Mouse (Mus musculus) stomach, embryonic 16.5 days (tissue): ENCODE measurements around the gene Ttc19. TPM values are rescaled to one million over a fixed set of nuclear protein-coding genes. Genes with fewer than 3 reads are reported as not detected.
"Not testable (repeated sequence)": the region's sequence is repeated elsewhere in the genome, so short reads cannot be mapped to it uniquely, and the experiment has no call there.

Experiments used
- ATAC-seq: fragments of 200-750 bp; cut with Nextera tagmentation; 2 replicates; pipeline ENCODE4 v1.8.0; 2017; ENCODE audit warnings: moderate number of reproducible peaks, moderate TSS enrichment; ENCODE audit not compliant: insufficient read depth, low FRiP score
- H3K27ac ChIP-seq: fragments of 300-500 bp; sonication (generic); 2 replicates; pipeline ENCODE4 v1.5.1; 2014; ENCODE audit warnings: low read length
- H3K27me3 ChIP-seq: fragments of 300-500 bp; sonication (generic); 2 replicates; pipeline ENCODE4 v1.6.1; 2014; ENCODE audit warnings: low read length, control low read depth, mixed read lengths; ENCODE audit not compliant: control insufficient read depth, insufficient read depth
- H3K36me3 ChIP-seq: fragments of 300-500 bp; sonication (generic); 2 replicates; pipeline ENCODE4 v1.6.1; 2014; ENCODE audit warnings: low read length; ENCODE audit not compliant: control insufficient read depth, insufficient read depth
- H3K4me1 ChIP-seq: fragments of 300-500 bp; sonication (generic); 2 replicates; pipeline ENCODE4 v1.6.1; 2014; ENCODE audit warnings: low read length, control low read depth, mixed read lengths; ENCODE audit not compliant: control insufficient read depth, insufficient read depth
- H3K4me2 ChIP-seq: fragments of 300-500 bp; sonication (generic); 2 replicates; pipeline ENCODE4 v1.6.1; 2014; ENCODE audit warnings: low read depth, low read length, mixed read lengths
- H3K4me3 ChIP-seq: fragments of 300-500 bp; sonication (generic); replicated peaks from 2 replicates; pipeline ENCODE4 v1.5.1; 2014; ENCODE audit warnings: mild to moderate bottlenecking, low read length
- H3K9ac ChIP-seq: fragments of 300-500 bp; sonication (generic); 2 replicates; pipeline ENCODE4 v1.6.1; 2014; ENCODE audit warnings: low read length
- H3K9me3 ChIP-seq: fragments of 300-500 bp; sonication (generic); replicated peaks from 2 replicates; pipeline ENCODE4 v1.6.1; 2016; ENCODE audit warnings: low read length, control low read depth; ENCODE audit not compliant: control insufficient read depth
- WGBS: fragments of 180-500 bp; shearing (Covaris S2); extraction: QIAGEN DNeasy Blood & Tissue Kit; methylation state at CpG from one replicate; pipeline ENCODE4 v1.1.7; 2014; 5-methylcytosine and 5-hydroxymethylcytosine counted together
- polyA plus RNA-seq: library from polyadenylated mRNA; unstranded; fragments of >200 nt; fragmentation: Nextera tagmentation; extraction: Ambion mirVana; gene quantifications from 2 replicates; pipeline ENCODE4 v1.2.1, GENCODE M21; 2015

Gene Ttc19
- polyA plus RNA-seq, 1 experiment from 2014 or later: 14.9 TPM

GRCm38 (mm10) chr11:62270851-62271250 is 10.4 kb upstream of the Ttc19 start:
- Histone ChIP-seq H3K4me1 (no peaks in the 10 kb centered on the region; the same call in 1 of the 2 replicates), H3K27me3 (no peaks in the 10 kb centered on the region), H3K4me3 (no peak overlapping the region), H3K27ac (no peak overlapping the region), H3K9me3 (no peaks in the 10 kb centered on the region), H3K36me3 (no peaks in the 10 kb centered on the region), H3K4me2 (no peak overlapping the region), H3K9ac (no peak overlapping the region)
- no peak for ATAC-seq
- WGBS: 46% methylated on average over 5 of the region's 5 CpGs

GRCm38 (mm10) chr11:62277086-62277485 is 4.2 kb upstream of the Ttc19 start:
- no peaks in the 10 kb centered on the region for H3K36me3 ChIP-seq
- no peak overlapping the region for H3K4me3 ChIP-seq
- H3K9ac ChIP-seq: no peak overlapping the region
- H3K27me3 ChIP-seq: no peaks in the 10 kb centered on the region
- no peaks in the 10 kb centered on the region for H3K9me3 ChIP-seq
- H3K4me1 ChIP-seq: peaks cover 4% of the 10 kb centered on the region; the same call in 1 of the 2 replicates
- H3K27ac ChIP-seq: no peak overlapping the region
- ATAC-seq: no peak
- no peak overlapping the region for H3K4me2 ChIP-seq
- WGBS: 51% methylated on average over 8 of the region's 8 CpGs

DNA sequence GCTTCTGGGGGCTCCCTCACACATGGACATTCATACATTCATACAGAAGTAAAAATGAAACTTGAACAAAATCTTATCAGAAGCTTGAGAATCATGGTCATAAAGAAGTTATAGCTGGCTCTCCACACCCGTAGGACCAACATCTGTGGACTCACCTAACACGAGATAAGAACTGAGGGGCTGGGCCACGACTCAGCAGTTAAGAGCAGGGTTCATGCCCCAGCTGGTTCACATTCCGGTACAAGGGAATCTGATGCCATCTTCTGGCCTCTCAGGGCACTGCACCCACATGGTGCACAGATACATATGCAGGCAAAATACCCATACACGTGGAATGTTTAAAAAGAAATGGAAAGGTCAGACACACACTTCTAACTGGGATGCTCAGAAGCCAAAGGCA is 3.2 kb upstream of the Ttc19 start:
- peaks cover 7% of the 10 kb centered on the region; the same call in 1 of the 2 replicates for H3K4me1 ChIP-seq
- no peaks in the 10 kb centered on the region for H3K36me3 ChIP-seq
- H3K4me2 ChIP-seq: no peak overlapping the region
- H3K9ac ChIP-seq: no peak overlapping the region
- H3K27me3 ChIP-seq: no peaks in the 10 kb centered on the region
- no peak overlapping the region for H3K27ac ChIP-seq
- H3K4me3 ChIP-seq: no peak overlapping the region
- H3K9me3 ChIP-seq: no peaks in the 10 kb centered on the region
- WGBS: 16% methylated on average over 5 of the region's 5 CpGs
- ATAC-seq: no peak

DNA sequence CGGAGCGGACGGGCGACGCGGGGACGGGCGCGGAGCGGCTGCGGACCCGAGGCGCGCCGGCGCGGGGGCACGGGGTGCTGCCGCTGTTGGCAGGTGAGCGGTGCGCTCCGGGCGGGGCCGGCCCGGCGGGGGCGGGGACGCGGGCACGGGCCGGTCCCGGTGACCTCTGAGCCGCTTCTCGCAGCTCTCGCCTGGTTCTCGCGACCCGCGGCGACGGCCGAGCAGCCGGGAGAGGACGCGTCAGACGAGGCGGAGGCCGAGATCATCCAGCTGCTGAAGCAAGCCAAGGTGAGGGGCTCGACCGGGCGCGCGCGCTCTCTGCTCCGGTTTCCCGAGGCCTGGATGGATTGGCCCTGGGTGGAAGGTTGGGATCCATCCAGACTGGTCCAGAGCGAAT is 326 bp downstream of the Ttc19 start:
- under 1% methylated on average over 45 of the region's 57 CpGs for WGBS

DNA sequence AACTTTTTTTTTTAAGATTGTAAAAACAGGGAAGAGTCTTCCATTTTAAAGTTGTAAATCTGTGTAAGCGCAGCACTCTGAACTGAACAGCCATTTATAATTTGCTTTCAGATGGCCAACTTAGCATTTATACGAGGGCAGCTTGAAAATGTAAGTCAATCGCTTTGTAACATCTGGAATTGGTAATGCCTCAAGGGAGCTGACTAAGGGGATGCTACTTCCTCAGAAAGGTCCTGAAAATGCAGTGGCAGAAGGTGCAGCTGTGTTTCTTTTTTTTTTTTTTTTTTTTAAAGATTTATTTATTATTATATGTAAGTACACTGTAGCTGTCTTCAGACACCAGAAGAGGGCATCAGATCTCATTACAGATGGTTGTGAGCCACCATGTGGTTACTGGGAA is 2.7 kb downstream of the Ttc19 start:
- not testable (repeated sequence) for H3K4me2 ChIP-seq, H3K4me3 ChIP-seq, H3K9me3 ChIP-seq, H3K27ac ChIP-seq, H3K9ac ChIP-seq, H3K27me3 ChIP-seq, H3K4me1 ChIP-seq, ATAC-seq, H3K36me3 ChIP-seq
- WGBS: 93% methylated on average over 3 of the region's 3 CpGs

More for the DNA sequence above, 326 bp downstream of the Ttc19 start:
- H3K4me3 ChIP-seq: peak overlapping the region; percentile 87
- H3K27me3 ChIP-seq: no peaks in the 10 kb centered on the region
- H3K27ac ChIP-seq: peak overlapping the region; percentile 93
- peak overlapping the region; percentile 74 for H3K4me2 ChIP-seq
- peak overlapping the region; percentile 86 for H3K9ac ChIP-seq
- peaks cover 7% of the 10 kb centered on the region; the same call in 1 of the 2 replicates for H3K4me1 ChIP-seq
- H3K9me3 ChIP-seq: no peaks in the 10 kb centered on the region
- peak; percentile 76 for ATAC-seq
- no peaks in the 10 kb centered on the region; the same call in 1 of the 2 replicates for H3K36me3 ChIP-seq

GRCm38 (mm10) chr11:62285020-62285419 is 3.7 kb downstream of the Ttc19 start:
- Histone ChIP-seq H3K4me1 (peaks cover 7% of the 10 kb centered on the region; the same call in 1 of the 2 replicates), H3K4me3 (no peak overlapping the region), H3K9me3 (no peaks in the 10 kb centered on the region), H3K27me3 (no peaks in the 10 kb centered on the region), H3K27ac (no peak overlapping the region), H3K9ac (no peak overlapping the region), H3K4me2 (no peak overlapping the region), H3K36me3 (no peaks in the 10 kb centered on the region; the same call in 1 of the 2 replicates)
- no peak for ATAC-seq
- 88% methylated on average over 8 of the region's 8 CpGs for WGBS

DNA sequence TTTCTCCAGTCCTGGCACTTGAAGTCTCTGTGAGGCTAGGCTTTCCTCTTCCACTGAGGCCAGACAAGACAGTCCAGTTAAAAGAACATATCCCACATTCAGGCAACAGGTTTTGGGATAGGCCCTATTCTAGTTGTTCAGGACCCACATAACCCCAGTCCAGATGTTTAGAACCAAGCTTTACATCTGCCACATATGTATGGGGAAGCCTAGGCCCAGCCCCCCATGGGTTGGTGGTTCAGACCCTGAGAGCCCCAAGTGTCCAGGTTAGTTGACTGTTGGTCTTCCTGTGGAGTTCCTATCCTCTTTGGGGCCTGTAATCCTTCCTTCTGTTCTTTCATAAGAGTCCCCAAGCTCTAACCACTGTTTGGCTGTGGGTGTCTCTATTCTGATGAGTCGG is 6.4 kb downstream of the Ttc19 start:
- Histone ChIP-seq H3K4me3 (no peak overlapping the region), H3K27ac (no peak overlapping the region), H3K9ac (no peak overlapping the region), H3K36me3 (no peaks in the 10 kb centered on the region; the same call in 1 of the 2 replicates), H3K4me1 (no peaks in the 10 kb centered on the region), H3K4me2 (no peak overlapping the region), H3K9me3 (no peaks in the 10 kb centered on the region), H3K27me3 (no peaks in the 10 kb centered on the region)
- ATAC-seq: no peak
- 93% methylated on average over 1 of the region's 1 CpGs for WGBS

GRCm38 (mm10) chr11:62294121-62294520 is 12.8 kb downstream of the Ttc19 start:
- no peaks in the 10 kb centered on the region for H3K9me3 ChIP-seq
- ATAC-seq: no peak
- no peak overlapping the region for H3K27ac ChIP-seq
- H3K4me2 ChIP-seq: no peak overlapping the region
- WGBS: 85% methylated on average over 2 of the region's 2 CpGs
- H3K4me3 ChIP-seq: no peak overlapping the region
- H3K36me3 ChIP-seq: no peaks in the 10 kb centered on the region; the same call in 1 of the 2 replicates
- no peaks in the 10 kb centered on the region for H3K27me3 ChIP-seq
- H3K9ac ChIP-seq: no peak overlapping the region
- H3K4me1 ChIP-seq: no peaks in the 10 kb centered on the region

DNA sequence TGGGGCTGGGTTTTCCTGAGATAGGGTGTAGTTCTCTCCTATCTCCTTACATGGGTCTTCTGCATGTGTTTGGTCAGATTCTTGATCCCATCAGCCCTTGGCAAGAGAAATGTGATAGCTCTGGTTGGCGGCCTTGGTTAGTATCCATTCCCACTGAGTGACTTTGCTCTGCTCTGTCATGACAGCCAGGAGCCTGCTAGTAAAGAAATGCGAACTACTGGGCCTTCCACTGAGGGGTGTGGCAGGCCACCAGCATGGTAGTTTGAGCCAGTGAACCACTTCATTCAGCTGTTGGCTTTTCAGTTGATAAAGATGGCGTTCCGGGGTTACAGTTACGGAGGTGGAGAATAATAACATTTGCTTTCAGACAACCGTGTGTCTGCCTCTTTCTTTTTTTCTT is 17.6 kb downstream of the Ttc19 start:
- Histone ChIP-seq H3K27ac (no peak overlapping the region), H3K4me3 (no peak overlapping the region), H3K4me2 (no peak overlapping the region), H3K9me3 (no peaks in the 10 kb centered on the region), H3K9ac (no peak overlapping the region), H3K27me3 (no peaks in the 10 kb centered on the region), H3K36me3 (no peaks in the 10 kb centered on the region; the same call in 1 of the 2 replicates), H3K4me1 (no peaks in the 10 kb centered on the region)
- ATAC-seq: no peak
- WGBS: 85% methylated on average over 6 of the region's 6 CpGs
